Mouse (Mus musculus): ENCODE data around the gene Tle2. TPM values are rescaled to one million over a fixed set of nuclear protein-coding genes. Genes with fewer than 3 reads are reported as not detected.

Gene Tle2
- total RNA-seq, 2 experiments from 2014 or later = 31.6 to 31.8 TPM

Other genes starting within 250 kb of the Tle2 start
- 1 to 10 TPM in 1 of 2 experiments, under 1 TPM in 1; 0.74 to 1.0 TPM for gene Tbxa2r, start 245.8 kb upstream of the Tle2 start, total RNA-seq (2021)
- gene Gipc3, start 231.3 kb upstream of the Tle2 start, total RNA-seq (2021) = 1 to 10 TPM; 1.8 TPM
- 10 to 100 TPM; 32.4 to 37.0 TPM for gene Hmg20b, start 224.1 kb upstream of the Tle2 start, total RNA-seq (2021)
- gene Mfsd12, start 217.1 kb upstream of the Tle2 start, total RNA-seq (2021) = 10 to 100 TPM; 42.2 to 44.4 TPM
- gene 4930404N11Rik, start 208.7 kb upstream of the Tle2 start, total RNA-seq (2021) = 1 to 10 TPM; 1.6 to 2.0 TPM
- gene Fzr1, start 196.0 kb upstream of the Tle2 start, total RNA-seq (2021) = 10 to 100 TPM; 70.8 to 72.5 TPM
- 10 to 100 TPM; 82.0 to 82.9 TPM for gene Dohh, start 190.1 kb upstream of the Tle2 start, total RNA-seq (2021)
- 1 to 10 TPM; 4.1 to 4.8 TPM for gene Gm48551, start 190.1 kb upstream of the Tle2 start, total RNA-seq (2021)
- 1 to 10 TPM; 4.2 to 6.9 TPM for gene Gm48552, start 185.6 kb upstream of the Tle2 start, total RNA-seq (2021)
- 1 to 10 TPM; 1.8 to 2.4 TPM for gene Smim24, start 181.5 kb upstream of the Tle2 start, total RNA-seq (2021)
- gene Nfic, start 118.9 kb upstream of the Tle2 start, total RNA-seq (2021) = 10 to 100 TPM; 54.2 to 54.7 TPM
- gene Celf5, start 91.9 kb upstream of the Tle2 start, total RNA-seq (2021) = 100 to 1,000 TPM; 268 TPM
- 10 to 100 TPM; 77.5 to 87.4 TPM for gene Ncln, start 78.2 kb upstream of the Tle2 start, total RNA-seq (2021)
- under 1 TPM; 0.53 to 0.94 TPM for gene S1pr4, start 74.4 kb upstream of the Tle2 start, total RNA-seq (2021)
- gene Gna15, start 50.3 kb upstream of the Tle2 start, total RNA-seq (2021) = 1 to 10 TPM; 3.9 to 4.4 TPM
- 100 to 1,000 TPM; 124 to 126 TPM for gene Gna11, start 29.4 kb upstream of the Tle2 start, total RNA-seq (2021)
- 100 to 1,000 TPM; 765 to 778 TPM for gene Aes, start 15.1 kb upstream of the Tle2 start, total RNA-seq (2021)
- 1 to 10 TPM; 2.6 to 4.1 TPM for gene Tle6, start 26.5 kb downstream of the Tle2 start, total RNA-seq (2021)
- 1 to 10 TPM; 3.6 to 3.8 TPM for gene BC025920, start 31.7 kb downstream of the Tle2 start, total RNA-seq (2021)
- gene Sirt6, start 53.2 kb downstream of the Tle2 start, total RNA-seq (2021) = 10 to 100 TPM; 24.8 to 26.7 TPM
- gene Ankrd24, start 54.0 kb downstream of the Tle2 start, total RNA-seq (2021) = 10 to 100 TPM; 36.9 to 37.8 TPM
- gene Gm10778, start 74.5 kb downstream of the Tle2 start, total RNA-seq (2021) = 1 to 10 TPM; 3.5 to 3.8 TPM
- 10 to 100 TPM in 1 of 2 experiments, 1 to 10 TPM in 1; 8.9 to 10.9 TPM for gene Zfp433, start 130.3 kb downstream of the Tle2 start, total RNA-seq (2021)
- gene Gm3055, start 196.6 kb downstream of the Tle2 start, total RNA-seq (2021) = 10 to 100 TPM in 1 of 2 experiments, 1 to 10 TPM in 1; 9.2 to 10.1 TPM
- 1 to 10 TPM; 3.0 to 3.5 TPM for gene Gm4767, start 237.6 kb downstream of the Tle2 start, total RNA-seq (2021)